Mouse (Mus musculus) kidney, adult 2 months (tissue): Measurements from ENCODE around the gene Aicda. TPM values are rescaled to one million over a fixed set of nuclear protein-coding genes. Genes with fewer than 3 reads are reported as not detected.
"Not testable (repeated sequence)": the region's sequence is repeated elsewhere in the genome, so short reads cannot be mapped to it uniquely, and the experiment has no call there.

ENCODE experiments used
- DNase-seq: peaks from one replicate; pipeline ENCODE4 v3.0.0; 2021
- H3K27ac ChIP-seq: fragments of 200-500 bp; 2 replicates; pipeline ENCODE4 v1.5.1; 2012; ENCODE audit warnings: low read depth, low read length, control low read depth, inconsistent platforms; ENCODE audit not compliant: insufficient read depth
- H3K27me3 ChIP-seq: fragments of 200-500 bp; replicated peaks from 2 replicates; pipeline ENCODE4 v1.6.1; 2012; ENCODE audit warnings: mild to moderate bottlenecking, moderate library complexity, low read length, inconsistent platforms; ENCODE audit not compliant: control insufficient read depth, insufficient read depth
- H3K36me3 ChIP-seq: fragments of 200-500 bp; 2 replicates; pipeline ENCODE4 v1.6.1; 2012; ENCODE audit warnings: mild to moderate bottlenecking, moderate library complexity, low read length, inconsistent platforms; ENCODE audit not compliant: control insufficient read depth, insufficient read depth
- H3K4me1 ChIP-seq: fragments of 200-500 bp; 2 replicates; pipeline ENCODE4 v1.6.1; 2011; ENCODE audit warnings: low read length; ENCODE audit not compliant: control insufficient read depth, insufficient read depth
- H3K4me3 ChIP-seq: fragments of 200-500 bp; 2 replicates; pipeline ENCODE4 v1.5.1; 2011; ENCODE audit warnings: mild to moderate bottlenecking, low read depth, low read length, control low read depth; ENCODE audit not compliant: insufficient read depth
- CTCF ChIP-seq: fragments of 200-500 bp; conservative IDR thresholded peaks from 2 replicates; pipeline ENCODE4 v1.5.1; 2011; ENCODE audit warnings: low read depth, mild to moderate bottlenecking, control low read depth, low read length, moderate library complexity, mixed read lengths; ENCODE audit not compliant: insufficient read depth, insufficient read length
- POLR2A ChIP-seq: fragments of 200-500 bp; IDR thresholded peaks from one replicate; pipeline ENCODE4 v1.6.1; 2011; ENCODE audit warnings: low read depth, low read length, control low read depth
- WGBS: fragments of 180-500 bp; shearing (Covaris S2); methylation state at CpG from one replicate; pipeline ENCODE4 v1.1.7; 2018; 5-methylcytosine and 5-hydroxymethylcytosine counted together
- polyA plus RNA-seq: library from polyadenylated mRNA; depleted of rRNA; stranded (reverse); fragments of >200 nt; gene quantifications from 2 replicates; pipeline ENCODE4 v1.2.3, GENCODE M21; 2012

Gene Aicda
- polyA plus RNA-seq, 1 experiment = not detected

DNA sequence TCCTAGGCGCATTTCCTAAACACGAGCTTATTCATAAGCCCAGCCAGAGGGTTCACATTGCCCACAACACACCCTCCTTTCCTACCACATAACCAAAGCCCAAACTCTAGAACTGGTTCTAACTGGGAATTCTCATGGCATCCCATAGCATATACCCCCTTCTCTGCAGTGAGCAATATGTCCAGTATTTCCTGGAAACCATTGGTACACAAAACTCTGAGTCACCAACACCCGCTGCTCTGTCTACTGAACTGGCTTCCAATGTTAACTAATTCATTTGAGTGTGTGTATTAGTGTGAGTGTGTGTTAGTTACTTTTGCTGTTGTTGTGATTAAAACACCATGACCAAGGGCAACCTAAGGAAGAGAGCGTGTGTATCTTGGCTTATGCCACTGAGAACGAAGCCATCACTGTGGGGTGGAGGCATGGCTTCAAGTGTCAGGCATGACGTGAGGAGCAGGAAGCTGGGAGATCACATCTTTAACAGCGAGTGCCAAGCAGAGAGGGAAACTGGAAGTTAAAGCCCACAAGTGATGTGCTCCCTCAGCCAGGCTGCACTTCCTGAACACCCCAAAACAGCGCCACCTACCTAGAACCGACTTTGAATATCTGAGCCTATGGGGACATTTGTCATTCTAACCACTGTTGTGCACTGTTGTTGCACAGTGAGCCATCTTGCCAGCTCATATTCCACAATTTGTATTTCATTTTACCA, 11.6 kb downstream of the Aicda start:
- Histone ChIP-seq H3K4me1 (no peaks in the 10 kb centered on the region), H3K27ac (no peak overlapping the region), H3K4me3 (no peak overlapping the region), H3K36me3 (no peaks in the 10 kb centered on the region), H3K27me3 (no peaks in the 10 kb centered on the region)
- DNase-seq = no peak
- TF ChIP-seq CTCF (no peak), POLR2A (no peak)
- 84% methylated on average over 9 of the region's 9 CpGs for WGBS

DNA sequence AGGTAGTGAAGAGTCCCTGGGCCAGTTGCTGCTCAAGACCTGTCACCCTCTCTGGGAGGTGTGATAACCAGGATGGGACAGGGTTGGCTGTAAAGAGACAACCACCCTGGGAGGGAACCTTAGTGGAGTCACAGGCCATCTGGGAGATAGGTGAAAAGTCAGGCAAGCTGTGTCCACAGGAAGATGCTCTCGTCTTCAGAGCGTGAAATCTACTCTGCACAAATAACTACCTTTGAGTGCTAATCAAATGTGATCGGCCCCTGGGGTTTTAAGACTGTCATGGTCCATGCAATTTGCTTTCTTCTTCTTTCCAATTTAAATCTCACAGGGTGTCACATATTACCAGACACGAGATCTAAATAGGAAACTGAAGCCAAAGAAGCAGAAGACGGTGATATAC, 15.5 kb downstream of the Aicda start:
- Histone ChIP-seq H3K4me3 (no peak overlapping the region), H3K4me1 (no peaks in the 10 kb centered on the region), H3K27me3 (no peaks in the 10 kb centered on the region), H3K36me3 (no peaks in the 10 kb centered on the region), H3K27ac (no peak overlapping the region)
- 66% methylated on average over 5 of the region's 5 CpGs for WGBS
- no peak for TF ChIP-seq CTCF
- TF ChIP-seq POLR2A = no peak
- DNase-seq = no peak

DNA sequence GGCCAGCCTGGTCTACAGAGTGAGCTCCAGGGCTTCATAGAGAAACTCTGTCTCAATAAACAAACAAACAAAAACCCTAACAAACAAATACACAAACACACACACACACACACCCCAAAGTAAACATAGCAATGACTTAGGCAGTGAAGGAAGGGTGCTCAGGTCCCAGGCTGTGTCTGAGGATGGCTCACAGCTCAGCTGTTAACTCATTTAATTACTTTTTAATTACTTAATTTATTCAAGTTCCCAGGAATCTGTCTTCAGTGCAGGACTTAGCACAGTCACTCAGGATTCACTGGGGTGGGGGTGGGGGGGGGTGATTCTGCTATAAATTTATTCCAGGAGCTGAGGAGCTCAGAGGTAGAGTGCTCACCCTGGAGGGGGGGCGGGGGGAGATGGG, 16.2 kb downstream of the Aicda start:
- no peak for DNase-seq
- Histone ChIP-seq H3K27ac (no peak overlapping the region), H3K4me1 (no peaks in the 10 kb centered on the region), H3K27me3 (no peaks in the 10 kb centered on the region), H3K4me3 (no peak overlapping the region), H3K36me3 (no peaks in the 10 kb centered on the region)
- no peak for TF ChIP-seq CTCF
- no peak for TF ChIP-seq POLR2A
- 77% methylated on average over 1 of the region's 1 CpGs for WGBS

DNA sequence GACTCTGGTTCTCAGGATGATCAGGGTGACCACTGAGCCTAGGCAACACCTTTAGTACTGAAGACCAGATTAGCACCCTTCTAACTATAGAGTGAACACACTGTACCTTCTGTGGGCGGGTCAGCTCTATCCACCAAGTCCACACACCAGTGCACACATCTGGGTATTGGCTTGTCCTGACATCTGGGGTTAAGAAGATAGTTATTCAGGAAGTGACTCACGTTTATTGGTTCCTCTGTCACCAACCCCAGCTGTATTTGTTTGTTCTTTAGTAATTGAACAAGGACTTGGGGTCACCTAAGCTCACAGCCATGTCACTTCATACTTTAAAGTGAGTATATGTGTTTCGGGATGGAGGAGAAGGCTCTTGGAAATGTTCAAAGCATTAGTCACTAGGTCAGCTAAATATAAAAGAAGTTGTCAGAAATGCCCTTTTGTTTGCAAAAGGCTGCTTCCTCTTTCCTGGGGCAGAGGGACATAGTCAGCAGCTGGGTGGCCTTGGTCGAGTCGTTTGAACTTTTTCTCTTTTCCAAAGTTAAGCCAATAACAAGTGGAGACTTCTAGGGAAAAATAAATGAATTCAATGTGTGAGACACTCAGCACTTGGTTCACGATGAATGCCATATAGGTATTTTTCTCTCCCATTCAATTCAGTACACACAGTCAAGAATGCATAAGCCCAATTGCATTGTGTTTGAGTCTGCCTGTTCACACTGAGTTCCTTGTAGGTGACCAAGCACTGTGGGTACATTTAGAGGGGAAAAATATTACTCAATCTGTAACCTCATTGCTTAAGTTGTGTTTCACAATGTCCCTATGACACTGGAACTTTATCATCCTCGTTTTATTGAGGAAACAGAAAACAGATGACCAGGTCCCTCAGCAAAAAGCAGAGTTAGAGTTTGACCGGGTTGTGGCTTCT, 17.4 kb downstream of the Aicda start:
- Histone ChIP-seq H3K36me3 (no peaks in the 10 kb centered on the region), H3K27ac (no peak overlapping the region), H3K4me1 (no peaks in the 10 kb centered on the region), H3K4me3 (no peak overlapping the region), H3K27me3 (no peaks in the 10 kb centered on the region)
- TF ChIP-seq CTCF (no peak), POLR2A (no peak)
- WGBS = 50% methylated on average over 8 of the region's 8 CpGs
- DNase-seq = no peak

DNA sequence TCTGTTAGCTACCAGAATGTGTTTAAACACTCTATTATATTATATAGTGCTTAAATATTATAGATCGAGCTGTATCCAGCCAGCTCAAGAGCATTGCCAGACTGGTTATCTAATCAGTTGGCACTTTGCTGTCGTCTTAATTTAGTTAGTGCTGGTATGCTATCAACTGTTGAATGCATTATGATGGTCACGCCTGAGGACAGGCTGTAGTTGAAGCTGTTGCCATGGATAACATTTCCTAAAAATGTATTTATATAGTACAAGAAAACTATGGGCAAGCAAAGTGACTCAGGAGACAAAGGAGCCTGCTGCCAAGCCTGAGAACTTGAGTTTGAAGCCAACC, 18.0 kb downstream of the Aicda start:
- no peak for DNase-seq
- H3K27ac ChIP-seq = no peak overlapping the region
- no peaks in the 10 kb centered on the region for H3K36me3 ChIP-seq
- no peak for TF ChIP-seq CTCF
- no peak for TF ChIP-seq POLR2A
- no peak overlapping the region for H3K4me3 ChIP-seq
- 77% methylated on average over 3 of the region's 3 CpGs for WGBS
- no peaks in the 10 kb centered on the region for H3K4me1 ChIP-seq
- no peaks in the 10 kb centered on the region for H3K27me3 ChIP-seq

DNA sequence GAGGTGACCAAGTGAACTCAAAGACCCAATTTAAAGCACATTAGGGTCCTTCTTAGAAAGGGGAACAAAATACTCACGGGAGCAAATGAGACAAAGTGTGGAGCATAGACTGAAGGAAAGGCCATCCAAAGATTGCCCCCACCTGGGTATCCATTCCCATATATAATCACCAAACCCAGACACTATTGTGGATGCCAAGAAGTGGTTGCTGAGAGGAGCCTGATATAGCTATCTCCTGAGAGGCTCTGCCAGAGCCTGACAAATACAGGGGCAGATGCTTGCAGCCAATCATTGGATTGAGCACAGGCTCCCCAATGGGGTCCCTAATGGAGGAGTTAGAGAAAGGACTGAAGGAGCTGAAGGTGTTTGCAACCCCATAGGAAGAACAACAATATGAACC, 21.4 kb downstream of the Aicda start:
- H3K4me1 ChIP-seq, H3K4me3 ChIP-seq: not testable (repeated sequence)

DNA sequence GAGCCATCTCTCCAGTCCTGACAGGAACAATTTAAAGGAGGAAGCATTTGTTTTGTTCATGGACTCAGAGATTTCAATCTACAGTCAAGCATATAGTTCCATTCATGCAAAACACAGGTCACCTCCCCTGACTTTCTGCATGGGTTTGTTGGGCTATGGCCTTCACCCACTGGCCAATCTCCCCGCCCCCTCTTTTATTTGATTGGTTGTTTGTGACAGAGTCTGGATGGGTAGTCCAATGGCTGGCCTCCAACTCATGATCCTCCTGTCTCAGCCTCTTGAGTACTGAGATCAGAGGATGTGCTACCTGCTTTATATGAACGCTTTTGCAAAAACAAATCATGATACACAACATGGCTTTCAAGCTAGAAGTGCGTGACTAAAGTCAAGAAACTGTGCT, 23.4 kb downstream of the Aicda start:
- H3K4me3 ChIP-seq = no peak overlapping the region
- WGBS = 88% methylated on average over 3 of the region's 3 CpGs
- H3K27ac ChIP-seq = no peak overlapping the region
- TF ChIP-seq CTCF (no peak), POLR2A (no peak)
- DNase-seq = no peak
- H3K27me3 ChIP-seq = no peaks in the 10 kb centered on the region
- no peaks in the 10 kb centered on the region for H3K36me3 ChIP-seq
- H3K4me1 ChIP-seq = no peaks in the 10 kb centered on the region

More for the DNA sequence above, 21.4 kb downstream of the Aicda start:
- H3K27ac ChIP-seq, H3K36me3 ChIP-seq, DNase-seq, H3K27me3 ChIP-seq: not testable (repeated sequence)
- 82% methylated on average over 1 of the region's 1 CpGs for WGBS
